Mouse (Mus musculus) limb, embryonic 13.5 days (tissue): Measurements from ENCODE around the gene Chsy1. TPM values are rescaled to one million over a fixed set of nuclear protein-coding genes. Genes with fewer than 3 reads are reported as not detected.

Experiments
- ATAC-seq: fragments of 200-750 bp; cut with Nextera tagmentation; 2 replicates; pipeline ENCODE4 v1.8.0; 2017; ENCODE audit warnings: low read depth, moderate number of reproducible peaks, moderate TSS enrichment; ENCODE audit not compliant: low FRiP score
- H3K27ac ChIP-seq: fragments of 300-500 bp; sonication (generic); 2 replicates; pipeline ENCODE4 v1.5.1; 2015; ENCODE audit warnings: inconsistent platforms, mild to moderate bottlenecking, moderate library complexity
- H3K27me3 ChIP-seq: fragments of 300-500 bp; sonication (generic); 2 replicates; pipeline ENCODE4 v1.6.1; 2015; ENCODE audit warnings: mild to moderate bottlenecking, inconsistent platforms
- H3K36me3 ChIP-seq: fragments of 300-500 bp; sonication (generic); 2 replicates; pipeline ENCODE4 v1.6.1; 2015; ENCODE audit warnings: inconsistent platforms, mild to moderate bottlenecking, moderate library complexity
- H3K4me1 ChIP-seq: fragments of 300-500 bp; sonication (generic); 2 replicates; pipeline ENCODE4 v1.6.1; 2015; ENCODE audit warnings: inconsistent platforms
- H3K4me2 ChIP-seq: fragments of 300-500 bp; sonication (generic); replicated peaks from 2 replicates; pipeline ENCODE4 v1.6.1; 2015; ENCODE audit warnings: inconsistent platforms, mild to moderate bottlenecking, moderate library complexity
- H3K4me3 ChIP-seq: fragments of 300-500 bp; sonication (generic); 2 replicates; pipeline ENCODE4 v1.5.1; 2015; ENCODE audit warnings: moderate library complexity, mild to moderate bottlenecking, inconsistent platforms
- H3K9ac ChIP-seq: fragments of 300-500 bp; sonication (generic); 2 replicates; pipeline ENCODE4 v1.6.1; 2015; ENCODE audit warnings: mild to moderate bottlenecking, inconsistent platforms
- H3K9me3 ChIP-seq: fragments of 300-500 bp; sonication (generic); 2 replicates; pipeline ENCODE4 v1.6.1; 2016; ENCODE audit warnings: inconsistent platforms
- WGBS: fragments of 180-500 bp; shearing (Covaris S2); methylation state at CpG from one replicate; pipeline ENCODE4 v1.1.7; 2015; 5-methylcytosine and 5-hydroxymethylcytosine counted together
- polyA plus RNA-seq: library from polyadenylated mRNA; unstranded; fragments of >200 nt; fragmentation: Nextera tagmentation; extraction: Ambion mirVana; gene quantifications from 2 replicates; pipeline ENCODE4 v1.2.1, GENCODE M21; 2015

Gene Chsy1
- polyA plus RNA-seq, 1 experiment from 2014 or later, result 24.9 TPM

DNA sequence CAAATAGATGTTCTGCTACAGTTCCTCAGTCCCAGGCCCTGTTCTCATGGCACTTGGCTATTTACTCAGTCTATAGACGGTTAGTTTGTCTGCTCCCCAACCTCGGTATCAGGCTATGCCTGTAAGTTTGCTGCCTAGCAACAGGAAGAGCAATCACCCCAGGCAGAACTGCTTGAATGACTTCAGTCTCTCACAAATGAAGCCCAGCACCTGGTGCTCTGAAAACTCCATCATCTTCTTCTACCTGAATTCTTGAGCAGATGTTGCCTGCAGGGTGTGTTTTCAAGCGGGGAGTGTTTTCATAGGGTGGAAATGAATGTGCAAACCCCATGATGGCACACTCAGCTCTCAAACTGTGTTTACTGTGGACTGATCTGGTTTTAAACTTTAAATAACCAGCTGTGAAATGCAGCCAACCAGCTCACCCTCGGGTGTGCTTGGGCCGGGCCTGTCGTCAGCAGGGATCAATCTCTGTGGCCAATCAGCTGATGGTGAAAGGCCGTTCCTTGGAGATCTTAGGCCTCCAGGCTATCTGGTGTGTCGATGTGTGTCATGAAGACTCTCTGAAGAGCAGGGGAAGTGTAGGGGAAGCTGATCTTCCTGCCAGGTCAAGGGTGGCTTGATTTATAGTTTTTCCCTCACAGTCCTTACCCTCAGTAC is 91.6 kb downstream of the Chsy1 start:
- WGBS, result 27% methylated on average over 8 of the region's 8 CpGs
- Histone ChIP-seq H3K9me3 (no peaks in the 10 kb centered on the region), H3K27me3 (no peaks in the 10 kb centered on the region), H3K4me3 (no peak overlapping the region), H3K4me1 (peaks cover 40% of the 10 kb centered on the region), H3K36me3 (no peaks in the 10 kb centered on the region), H3K27ac (peak overlapping the region; percentile 52), H3K9ac (no peak overlapping the region), H3K4me2 (no peak overlapping the region)
- ATAC-seq, result peak; percentile 66; the same call in 1 of the 2 replicates

DNA sequence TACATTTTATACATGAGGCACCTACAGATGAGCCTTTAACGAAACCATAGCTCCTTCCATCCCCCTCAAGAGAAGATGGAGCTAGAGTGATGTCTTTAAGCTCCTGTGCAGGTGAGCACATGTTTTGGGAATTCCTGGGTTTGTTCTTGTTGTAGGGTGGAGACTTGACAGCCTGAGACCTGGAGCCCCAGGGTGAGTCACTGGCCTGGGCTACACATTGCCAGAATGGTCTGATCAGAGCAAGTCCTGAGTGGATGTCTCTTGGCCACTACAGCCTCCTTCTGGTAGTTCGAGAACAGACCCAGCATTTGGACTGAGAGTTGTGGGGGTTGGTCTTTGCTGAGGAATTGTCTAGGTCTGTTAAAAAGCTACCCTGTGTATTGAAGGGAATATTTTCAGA is 92.3 kb downstream of the Chsy1 start:
- Histone ChIP-seq H3K4me1 (peaks cover 40% of the 10 kb centered on the region), H3K36me3 (no peaks in the 10 kb centered on the region), H3K4me3 (no peak overlapping the region), H3K27me3 (no peaks in the 10 kb centered on the region), H3K27ac (no peak overlapping the region), H3K9me3 (no peaks in the 10 kb centered on the region), H3K4me2 (no peak overlapping the region), H3K9ac (no peak overlapping the region)
- ATAC-seq, result no peak
- WGBS, result 77% methylated on average over 2 of the region's 2 CpGs

DNA sequence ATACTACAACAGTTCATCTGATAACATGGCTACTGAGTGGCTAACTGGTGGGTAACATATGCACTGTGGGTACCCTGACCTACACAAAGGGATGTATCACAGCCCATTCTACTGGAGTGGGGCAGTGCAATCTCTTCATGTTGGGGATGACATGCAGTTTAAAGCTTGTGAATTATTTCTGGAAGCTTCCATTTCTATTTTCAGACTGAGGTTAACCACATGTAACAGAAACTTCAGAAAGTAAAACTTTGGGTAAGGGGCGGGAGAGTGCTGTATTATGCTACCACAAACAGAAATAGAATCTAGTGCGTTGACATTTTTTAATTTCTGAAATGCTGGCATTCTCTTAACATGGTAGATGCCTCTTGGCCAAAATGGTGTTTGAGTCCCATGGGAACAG is 100.6 kb downstream of the Chsy1 start:
- peaks cover 9% of the 10 kb centered on the region for H3K9me3 ChIP-seq
- no peak overlapping the region for H3K4me2 ChIP-seq
- ATAC-seq, result no peak
- H3K36me3 ChIP-seq, result no peaks in the 10 kb centered on the region
- H3K27ac ChIP-seq, result no peak overlapping the region
- H3K27me3 ChIP-seq, result no peaks in the 10 kb centered on the region
- no peak overlapping the region for H3K4me3 ChIP-seq
- no peak overlapping the region for H3K9ac ChIP-seq
- H3K4me1 ChIP-seq, result no peaks in the 10 kb centered on the region
- 84% methylated on average over 2 of the region's 2 CpGs for WGBS

DNA sequence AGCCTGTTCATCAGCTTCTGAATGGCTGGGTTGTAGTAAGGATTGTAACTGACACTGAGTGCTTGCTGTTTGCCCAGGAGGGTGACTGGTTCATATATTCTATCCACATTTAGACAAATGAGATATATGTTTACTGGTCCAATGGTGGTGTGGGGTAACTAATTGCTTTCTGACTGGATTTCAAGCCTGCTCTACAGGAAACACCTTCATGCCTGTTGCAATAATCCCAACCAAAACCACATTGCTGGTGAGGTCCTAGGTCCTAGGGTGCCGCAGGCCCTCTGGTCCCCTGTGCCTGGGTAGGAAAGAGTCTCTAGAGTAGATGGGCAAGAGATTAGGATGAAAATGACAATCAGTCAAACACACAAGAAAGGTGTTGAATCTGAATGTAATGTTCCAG is 103.6 kb downstream of the Chsy1 start:
- Histone ChIP-seq H3K9ac (no peak overlapping the region), H3K27ac (no peak overlapping the region)
- WGBS, result 88% methylated on average over 1 of the region's 1 CpGs

DNA sequence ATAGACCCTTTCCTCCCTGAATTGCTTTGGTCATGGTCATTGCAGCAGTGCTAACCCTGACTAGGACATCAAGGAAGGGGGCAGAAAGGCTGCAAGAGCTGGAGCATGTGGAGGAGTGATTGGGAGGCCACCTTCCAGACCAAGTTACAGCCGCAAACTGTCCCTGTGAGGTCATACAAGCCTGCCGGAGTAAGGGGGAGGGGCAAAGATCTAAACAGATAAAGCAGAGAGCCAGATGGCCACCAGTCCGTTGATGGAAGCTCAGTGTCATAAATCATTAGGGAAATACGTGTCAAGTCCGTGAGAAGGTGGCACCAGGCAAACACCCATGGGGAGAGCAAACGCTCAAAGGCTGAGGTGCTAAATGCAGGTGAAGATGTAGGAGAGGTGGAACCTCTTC is 105.2 kb downstream of the Chsy1 start:
- no peak overlapping the region for H3K4me2 ChIP-seq
- H3K4me1 ChIP-seq, result peaks cover 28% of the 10 kb centered on the region
- no peak overlapping the region for H3K27ac ChIP-seq
- no peak overlapping the region for H3K4me3 ChIP-seq
- no peaks in the 10 kb centered on the region for H3K36me3 ChIP-seq
- WGBS, result 41% methylated on average over 6 of the region's 6 CpGs
- no peak overlapping the region for H3K9ac ChIP-seq
- H3K27me3 ChIP-seq, result no peaks in the 10 kb centered on the region
- no peak for ATAC-seq
- H3K9me3 ChIP-seq, result no peaks in the 10 kb centered on the region

More for the DNA sequence above, 103.6 kb downstream of the Chsy1 start:
- H3K4me2 ChIP-seq, result no peak overlapping the region
- no peak overlapping the region for H3K4me3 ChIP-seq
- H3K9me3 ChIP-seq, result no peaks in the 10 kb centered on the region
- no peak for ATAC-seq
- no peaks in the 10 kb centered on the region for H3K27me3 ChIP-seq
- peaks cover 12% of the 10 kb centered on the region for H3K4me1 ChIP-seq
- H3K36me3 ChIP-seq, result no peaks in the 10 kb centered on the region

DNA sequence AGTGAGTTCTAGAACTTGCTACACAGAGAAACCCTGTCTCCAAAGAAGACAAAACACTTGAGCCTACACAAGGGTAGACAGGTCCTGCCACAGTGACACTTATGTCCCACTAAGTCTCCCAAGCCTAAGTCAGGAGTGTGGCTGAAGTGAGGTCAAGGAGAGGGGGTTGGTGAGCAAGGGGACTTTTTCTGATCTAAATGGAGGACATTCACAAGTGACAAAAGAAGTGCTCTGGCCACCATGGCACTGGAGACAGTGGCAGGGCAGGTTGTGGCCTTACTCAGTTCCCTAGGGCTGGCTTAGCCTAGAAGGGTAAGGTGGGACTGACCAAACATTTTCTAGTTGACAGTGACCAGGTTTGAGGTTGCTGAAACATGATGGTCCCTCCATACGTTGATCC is 106.6 kb downstream of the Chsy1 start:
- WGBS, result 78% methylated on average over 1 of the region's 1 CpGs
- H3K4me2 ChIP-seq, result no peak overlapping the region
- H3K27ac ChIP-seq, result no peak overlapping the region
- no peaks in the 10 kb centered on the region for H3K9me3 ChIP-seq
- H3K9ac ChIP-seq, result no peak overlapping the region
- H3K27me3 ChIP-seq, result no peaks in the 10 kb centered on the region
- no peak for ATAC-seq
- H3K4me1 ChIP-seq, result peaks cover 35% of the 10 kb centered on the region
- H3K36me3 ChIP-seq, result no peaks in the 10 kb centered on the region
- H3K4me3 ChIP-seq, result no peak overlapping the region

DNA sequence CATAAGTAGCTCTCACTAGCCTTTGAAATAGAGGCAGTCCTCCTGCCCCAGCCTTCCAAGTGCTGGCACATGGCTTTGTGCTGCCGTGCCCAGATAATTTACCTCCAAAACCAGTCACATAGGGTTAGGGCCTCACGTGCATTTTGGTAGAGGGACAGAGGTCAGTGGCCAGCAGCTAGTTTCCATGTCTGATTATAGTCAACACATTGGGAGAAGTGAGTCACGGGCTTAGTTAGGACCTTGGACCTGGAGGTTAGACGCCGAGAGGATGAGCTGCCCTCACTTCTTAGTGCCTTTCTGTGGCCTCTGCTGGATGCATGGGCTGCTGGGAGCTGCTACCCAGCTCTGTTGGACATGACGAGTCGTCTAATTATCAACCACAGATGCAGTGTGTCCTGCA is 107.7 kb downstream of the Chsy1 start:
- no peaks in the 10 kb centered on the region for H3K27me3 ChIP-seq
- no peak for ATAC-seq
- no peak overlapping the region for H3K4me3 ChIP-seq
- no peaks in the 10 kb centered on the region for H3K36me3 ChIP-seq
- no peaks in the 10 kb centered on the region for H3K9me3 ChIP-seq
- no peak overlapping the region for H3K9ac ChIP-seq
- H3K4me1 ChIP-seq, result peaks cover 35% of the 10 kb centered on the region
- 80% methylated on average over 7 of the region's 7 CpGs for WGBS
- no peak overlapping the region for H3K27ac ChIP-seq
- H3K4me2 ChIP-seq, result no peak overlapping the region

DNA sequence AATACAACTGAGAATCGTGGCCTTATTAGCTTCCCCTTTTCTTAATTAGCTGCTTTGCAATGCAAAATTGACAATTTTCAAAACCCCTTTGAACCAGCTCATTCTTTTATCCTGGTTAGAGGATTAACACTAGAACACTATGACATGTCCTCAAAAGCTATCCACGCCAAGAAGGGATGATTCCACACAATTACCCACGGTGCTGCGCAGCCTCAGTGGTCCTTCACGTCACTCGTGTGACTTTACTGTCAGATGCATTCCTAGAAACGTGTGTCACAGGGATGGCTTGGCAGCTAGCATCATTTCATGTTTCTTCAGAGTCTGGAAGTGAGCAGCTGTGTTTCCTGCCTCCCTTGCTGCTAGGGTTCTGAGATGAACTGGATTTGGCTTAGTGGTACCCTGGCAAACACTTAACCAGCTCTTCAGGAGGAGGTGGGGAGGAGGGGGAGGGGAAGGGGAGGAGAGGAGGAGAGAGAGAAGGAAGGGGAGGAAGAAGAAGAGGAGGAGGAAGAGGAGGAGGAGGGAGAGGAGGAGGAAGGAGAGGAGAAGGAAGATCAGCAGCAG is 108.3 kb downstream of the Chsy1 start:
- WGBS, result 76% methylated on average over 7 of the region's 7 CpGs
- peak overlapping the region; percentile 23; the same call in 1 of the 2 replicates for H3K4me2 ChIP-seq
- no peaks in the 10 kb centered on the region for H3K36me3 ChIP-seq
- H3K9me3 ChIP-seq, result no peaks in the 10 kb centered on the region
- no peak overlapping the region for H3K9ac ChIP-seq
- ATAC-seq, result no peak
- H3K27ac ChIP-seq, result peak overlapping the region; percentile 85
- peaks cover 41% of the 10 kb centered on the region for H3K4me1 ChIP-seq
- H3K27me3 ChIP-seq, result no peaks in the 10 kb centered on the region
- no peak overlapping the region for H3K4me3 ChIP-seq

DNA sequence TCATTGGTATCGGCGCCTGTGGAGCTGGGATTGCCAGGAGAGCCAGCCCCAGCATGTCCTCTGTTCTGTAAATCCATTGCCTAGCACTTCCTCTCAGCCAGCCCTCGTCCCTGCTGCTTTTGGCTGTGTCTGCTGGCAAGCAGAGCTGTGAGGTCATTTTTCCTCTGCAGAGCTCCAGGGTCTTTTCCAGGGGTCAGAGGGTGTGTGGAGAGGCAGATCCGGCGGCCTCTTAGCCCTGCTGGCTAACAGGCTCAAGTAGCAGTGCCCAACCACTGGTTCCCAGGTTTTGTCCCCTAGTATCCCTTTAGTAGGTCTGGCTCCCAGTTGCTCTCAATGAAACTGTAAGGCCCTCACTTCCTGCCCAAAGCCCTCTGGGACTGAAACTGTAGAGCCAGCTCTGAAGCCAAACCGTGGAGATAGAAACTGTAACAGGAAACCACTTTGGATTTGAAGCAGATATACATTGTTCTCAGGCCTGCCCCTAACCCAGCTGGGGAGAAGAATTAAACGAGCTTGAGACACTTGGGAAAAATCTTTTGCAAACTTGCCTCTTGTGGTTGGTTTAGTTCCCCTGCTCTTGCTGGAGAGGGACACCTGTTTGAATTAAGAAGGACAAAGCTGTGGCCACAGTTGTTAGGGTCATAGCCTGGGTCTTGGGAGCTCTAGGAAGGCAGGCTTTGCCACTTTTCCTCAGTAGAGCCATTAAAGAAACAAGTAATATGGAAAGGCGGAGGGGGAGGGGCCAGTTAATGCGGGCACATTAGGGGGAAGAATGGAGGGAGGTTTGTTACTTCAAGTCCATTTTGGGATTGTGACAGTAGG is 109.1 kb downstream of the Chsy1 start:
- Histone ChIP-seq H3K9me3 (no peaks in the 10 kb centered on the region), H3K9ac (no peak overlapping the region), H3K36me3 (no peaks in the 10 kb centered on the region), H3K4me2 (peak overlapping the region; percentile 23; the same call in 1 of the 2 replicates), H3K4me3 (no peak overlapping the region), H3K4me1 (peaks cover 44% of the 10 kb centered on the region), H3K27ac (peak overlapping the region; percentile 85), H3K27me3 (no peaks in the 10 kb centered on the region)
- peak; percentile 71 for ATAC-seq
- 21% methylated on average over 9 of the region's 9 CpGs for WGBS

DNA sequence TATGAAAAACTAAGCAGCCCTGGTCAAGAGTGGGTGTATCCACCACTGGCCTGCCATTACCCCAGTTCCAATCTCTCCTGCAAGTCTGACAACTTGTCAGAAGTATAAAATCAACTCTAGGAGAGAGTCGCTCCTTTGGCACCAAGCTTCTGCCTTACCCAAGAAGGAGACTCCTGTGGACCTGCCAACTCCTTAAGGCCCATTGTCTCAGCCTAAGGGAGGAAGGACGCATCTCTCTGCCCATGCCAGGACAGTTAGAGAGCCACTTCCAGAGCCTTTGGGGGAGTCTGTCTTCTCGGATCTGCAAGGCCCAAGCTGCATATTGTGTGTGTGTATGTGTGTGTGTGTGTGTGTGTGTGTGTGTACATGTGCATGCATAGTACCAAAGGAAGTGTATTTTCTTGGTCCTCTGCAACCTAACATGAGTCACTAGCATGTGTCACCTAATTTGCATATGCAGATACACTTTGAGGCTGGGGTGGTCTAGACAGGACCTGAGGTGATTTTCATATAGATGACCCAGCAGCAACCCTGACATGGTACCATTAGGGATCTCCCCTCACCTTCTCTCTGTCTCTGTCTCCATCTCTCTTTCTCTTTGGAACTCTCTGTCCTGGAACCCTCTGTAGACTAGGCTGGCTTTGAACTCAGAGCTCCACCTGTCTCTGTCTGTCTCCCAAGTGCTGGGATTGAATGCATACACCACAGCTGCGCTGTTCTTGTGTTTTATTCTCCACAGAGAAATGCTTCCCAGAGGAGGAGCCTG is 109.9 kb downstream of the Chsy1 start:
- Histone ChIP-seq H3K4me1 (peaks cover 44% of the 10 kb centered on the region), H3K9ac (no peak overlapping the region), H3K9me3 (no peaks in the 10 kb centered on the region), H3K4me3 (no peak overlapping the region), H3K27ac (peak overlapping the region; percentile 85; the same call in 1 of the 2 replicates), H3K36me3 (no peaks in the 10 kb centered on the region), H3K27me3 (no peaks in the 10 kb centered on the region), H3K4me2 (no peak overlapping the region)
- WGBS, result 77% methylated on average over 4 of the region's 4 CpGs
- no peak; the same call in 1 of the 2 replicates for ATAC-seq

DNA sequence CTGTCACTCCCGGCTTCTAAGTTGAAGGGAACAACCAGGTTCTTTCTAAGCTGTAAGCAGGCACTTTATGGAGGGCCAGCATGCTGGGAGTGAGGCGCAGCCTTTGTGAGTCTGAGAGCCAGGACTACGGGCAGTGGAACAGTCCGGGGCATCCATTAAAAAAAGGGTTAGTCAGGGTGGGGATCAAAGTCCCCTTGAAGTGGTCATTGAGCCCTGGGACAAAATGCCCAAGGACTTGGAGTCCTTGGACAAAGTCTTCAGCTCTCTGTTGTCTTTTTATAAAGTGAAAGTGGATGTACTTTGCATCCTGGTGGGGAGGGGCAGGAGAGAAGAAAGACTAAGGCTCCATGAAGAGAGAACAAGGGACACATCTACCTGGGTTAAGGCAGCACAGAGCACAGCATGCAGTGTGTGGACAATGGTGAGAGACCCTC is 110.5 kb downstream of the Chsy1 start:
- no peaks in the 10 kb centered on the region for H3K27me3 ChIP-seq
- no peaks in the 10 kb centered on the region for H3K36me3 ChIP-seq
- ATAC-seq, result no peak
- H3K9me3 ChIP-seq, result no peaks in the 10 kb centered on the region
- H3K4me1 ChIP-seq, result peaks cover 44% of the 10 kb centered on the region
- no peak overlapping the region for H3K4me2 ChIP-seq
- WGBS, result 56% methylated on average over 4 of the region's 4 CpGs
- no peak overlapping the region for H3K4me3 ChIP-seq
- no peak overlapping the region for H3K9ac ChIP-seq
- peak overlapping the region; percentile 85; the same call in 1 of the 2 replicates for H3K27ac ChIP-seq
